Mouse (Mus musculus) limb, embryonic 15.5 days (tissue): ENCODE results near the gene Tmem243. TPM values are rescaled to one million over a fixed set of nuclear protein-coding genes. Genes with fewer than 3 reads are reported as not detected.

Experiments used
- ATAC-seq: fragments of 200-750 bp; cut with Nextera tagmentation; 2 replicates; pipeline ENCODE4 v1.8.0; 2017; ENCODE audit warnings: low read depth, moderate TSS enrichment; ENCODE audit not compliant: insufficient number of reproducible peaks, low FRiP score, low TSS enrichment
- H3K27ac ChIP-seq: fragments of 300-500 bp; sonication (generic); 2 replicates; pipeline ENCODE4 v1.5.1; 2015; ENCODE audit warnings: moderate library complexity, mild to moderate bottlenecking, inconsistent platforms
- H3K27me3 ChIP-seq: fragments of 300-500 bp; sonication (generic); 2 replicates; pipeline ENCODE4 v1.6.1; 2015; ENCODE audit warnings: inconsistent platforms
- H3K36me3 ChIP-seq: fragments of 300-500 bp; sonication (generic); 2 replicates; pipeline ENCODE4 v1.6.1; 2015; ENCODE audit warnings: inconsistent platforms
- H3K4me1 ChIP-seq: fragments of 300-500 bp; sonication (generic); 2 replicates; pipeline ENCODE4 v1.6.1; 2015; ENCODE audit warnings: inconsistent platforms
- H3K4me2 ChIP-seq: fragments of 300-500 bp; sonication (generic); 2 replicates; pipeline ENCODE4 v1.6.1; 2015; ENCODE audit warnings: mild to moderate bottlenecking, inconsistent platforms
- H3K4me3 ChIP-seq: fragments of 300-500 bp; sonication (generic); 2 replicates; pipeline ENCODE4 v1.5.1; 2015; ENCODE audit warnings: mild to moderate bottlenecking, inconsistent platforms
- H3K9ac ChIP-seq: fragments of 300-500 bp; sonication (generic); 2 replicates; pipeline ENCODE4 v1.6.1; 2015; ENCODE audit warnings: inconsistent platforms
- H3K9me3 ChIP-seq: fragments of 300-500 bp; sonication (generic); 2 replicates; pipeline ENCODE4 v1.6.1; 2016; ENCODE audit warnings: inconsistent platforms
- WGBS: fragments of 180-500 bp; shearing (Covaris S2); methylation state at CpG from one replicate; pipeline ENCODE4 v1.1.7; 2015; 5-methylcytosine and 5-hydroxymethylcytosine counted together
- polyA plus RNA-seq: library from polyadenylated mRNA; unstranded; fragments of >200 nt; fragmentation: Nextera tagmentation; extraction: Ambion mirVana; gene quantifications from 2 replicates; pipeline ENCODE4 v1.2.1, GENCODE M21; 2015

The Tmem243 gene
- polyA plus RNA-seq, 1 experiment from 2014 or later, result 12.8 TPM

- H3K4me2 ChIP-seq, result no peak overlapping the region
- no peaks in the 10 kb centered on the region for H3K27me3 ChIP-seq
- H3K36me3 ChIP-seq, result no peaks in the 10 kb centered on the region
- no peak overlapping the region for H3K9ac ChIP-seq
- H3K27ac ChIP-seq, result no peak overlapping the region
- WGBS, result 57% methylated on average over 3 of the region's 3 CpGs
- H3K4me1 ChIP-seq, result no peaks in the 10 kb centered on the region
- H3K9me3 ChIP-seq, result no peaks in the 10 kb centered on the region
- no peak overlapping the region for H3K4me3 ChIP-seq
- no peak for ATAC-seq
Measured at GRCm38 (mm10) chr5:9086924-9087719, 13.3 kb upstream of the Tmem243 start.

- H3K9me3 ChIP-seq, result no peaks in the 10 kb centered on the region
- no peaks in the 10 kb centered on the region for H3K36me3 ChIP-seq
- no peaks in the 10 kb centered on the region for H3K4me1 ChIP-seq
- no peak for ATAC-seq
- no peak overlapping the region for H3K9ac ChIP-seq
- H3K27ac ChIP-seq, result no peak overlapping the region
- no peak overlapping the region for H3K4me2 ChIP-seq
- 72% methylated on average over 6 of the region's 6 CpGs for WGBS
- H3K27me3 ChIP-seq, result no peaks in the 10 kb centered on the region
- no peak overlapping the region for H3K4me3 ChIP-seq
Measured at GRCm38 (mm10) chr5:9090493-9091106, 9.9 kb upstream of the Tmem243 start.

GRCm38 (mm10) chr5:9092716-9093115, 7.8 kb upstream of the Tmem243 start:
- Histone ChIP-seq H3K4me2 (no peak overlapping the region), H3K27ac (no peak overlapping the region), H3K9ac (no peak overlapping the region), H3K36me3 (no peaks in the 10 kb centered on the region), H3K9me3 (no peaks in the 10 kb centered on the region), H3K4me3 (no peak overlapping the region), H3K27me3 (no peaks in the 10 kb centered on the region), H3K4me1 (no peaks in the 10 kb centered on the region)
- ATAC-seq, result no peak
- 77% methylated on average over 1 of the region's 1 CpGs for WGBS

- 78% methylated on average over 4 of the region's 4 CpGs for WGBS
- H3K4me2 ChIP-seq, result no peak overlapping the region
- H3K27ac ChIP-seq, result no peak overlapping the region
Measured at GRCm38 (mm10) chr5:9093490-9093889, 7.0 kb upstream of the Tmem243 start.

GRCm38 (mm10) chr5:9100849-9101801, 657 bp downstream of the Tmem243 start:
- H3K9me3 ChIP-seq, result no peaks in the 10 kb centered on the region
- peak overlapping the region; percentile 73 for H3K9ac ChIP-seq
- peak; percentile 77 for ATAC-seq
- peak overlapping the region; percentile 69; the same call in 1 of the 2 replicates for H3K27ac ChIP-seq
- H3K36me3 ChIP-seq, result no peaks in the 10 kb centered on the region
- H3K4me2 ChIP-seq, result peak overlapping the region; percentile 91
- peaks cover 18% of the 10 kb centered on the region for H3K27me3 ChIP-seq
- WGBS, result under 1% methylated on average over 67 of the region's 83 CpGs
- peak overlapping the region; percentile 93 for H3K4me3 ChIP-seq
- H3K4me1 ChIP-seq, result peaks cover 11% of the 10 kb centered on the region

More at GRCm38 (mm10) chr5:9093490-9093889, 7.0 kb upstream of the Tmem243 start:
- H3K27me3 ChIP-seq, result 0 out of 2 replicates have a peak, but pooled peaks cover 3% of the 10 kb centered on the region
- H3K9ac ChIP-seq, result no peak overlapping the region
- H3K9me3 ChIP-seq, result no peaks in the 10 kb centered on the region
- H3K4me1 ChIP-seq, result no peaks in the 10 kb centered on the region
- no peak overlapping the region for H3K4me3 ChIP-seq
- no peak for ATAC-seq
- H3K36me3 ChIP-seq, result no peaks in the 10 kb centered on the region

GRCm38 (mm10) chr5:9102696-9103095, 2.2 kb downstream of the Tmem243 start:
- H3K36me3 ChIP-seq, result no peaks in the 10 kb centered on the region
- no peaks in the 10 kb centered on the region for H3K9me3 ChIP-seq
- no peak overlapping the region for H3K4me3 ChIP-seq
- H3K9ac ChIP-seq, result no peak overlapping the region
- H3K4me1 ChIP-seq, result peaks cover 11% of the 10 kb centered on the region
- no peak overlapping the region for H3K4me2 ChIP-seq
- WGBS, result 91% methylated on average over 2 of the region's 2 CpGs
- H3K27me3 ChIP-seq, result peaks cover 18% of the 10 kb centered on the region
- ATAC-seq, result no peak
- no peak overlapping the region for H3K27ac ChIP-seq

- Histone ChIP-seq H3K9ac (no peak overlapping the region), H3K4me2 (no peak overlapping the region), H3K4me1 (peaks cover 11% of the 10 kb centered on the region), H3K4me3 (no peak overlapping the region), H3K27ac (no peak overlapping the region), H3K27me3 (peaks cover 15% of the 10 kb centered on the region), H3K36me3 (no peaks in the 10 kb centered on the region), H3K9me3 (no peaks in the 10 kb centered on the region)
- ATAC-seq, result no peak
- WGBS, result 86% methylated on average over 8 of the region's 8 CpGs
Measured at GRCm38 (mm10) chr5:9103958-9104357, 3.5 kb downstream of the Tmem243 start.

- no peak overlapping the region for H3K4me2 ChIP-seq
- 79% methylated on average over 6 of the region's 6 CpGs for WGBS
- ATAC-seq, result no peak
- H3K36me3 ChIP-seq, result no peaks in the 10 kb centered on the region
- H3K27me3 ChIP-seq, result peaks cover 10% of the 10 kb centered on the region
- H3K9ac ChIP-seq, result no peak overlapping the region
- no peak overlapping the region for H3K27ac ChIP-seq
- no peak overlapping the region for H3K4me3 ChIP-seq
- H3K9me3 ChIP-seq, result no peaks in the 10 kb centered on the region
- no peaks in the 10 kb centered on the region for H3K4me1 ChIP-seq
Measured at GRCm38 (mm10) chr5:9106806-9107205, 6.3 kb downstream of the Tmem243 start.

- no peak for ATAC-seq
- Histone ChIP-seq H3K4me2 (no peak overlapping the region), H3K4me3 (no peak overlapping the region), H3K27ac (no peak overlapping the region), H3K9me3 (no peaks in the 10 kb centered on the region), H3K4me1 (no peaks in the 10 kb centered on the region), H3K27me3 (peaks cover 3% of the 10 kb centered on the region), H3K36me3 (no peaks in the 10 kb centered on the region), H3K9ac (no peak overlapping the region)
- 73% methylated on average over 8 of the region's 8 CpGs for WGBS
Measured at GRCm38 (mm10) chr5:9107296-9108089, 7.0 kb downstream of the Tmem243 start.

- Histone ChIP-seq H3K27me3 (no peaks in the 10 kb centered on the region), H3K4me1 (no peaks in the 10 kb centered on the region), H3K9ac (no peak overlapping the region), H3K4me2 (no peak overlapping the region), H3K4me3 (no peak overlapping the region), H3K9me3 (no peaks in the 10 kb centered on the region), H3K36me3 (no peaks in the 10 kb centered on the region), H3K27ac (no peak overlapping the region)
- 58% methylated on average over 5 of the region's 5 CpGs for WGBS
- no peak for ATAC-seq
Measured at GRCm38 (mm10) chr5:9108490-9108889, 8.0 kb downstream of the Tmem243 start.

- Histone ChIP-seq H3K27me3 (no peaks in the 10 kb centered on the region), H3K9me3 (no peaks in the 10 kb centered on the region), H3K36me3 (no peaks in the 10 kb centered on the region), H3K4me2 (no peak overlapping the region), H3K4me3 (no peak overlapping the region), H3K4me1 (no peaks in the 10 kb centered on the region), H3K27ac (no peak overlapping the region), H3K9ac (no peak overlapping the region)
- ATAC-seq, result no peak
Measured at GRCm38 (mm10) chr5:9109582-9109981, 9.1 kb downstream of the Tmem243 start.
